ENCODE assay signal across 8 mouse cellular contexts in genomic region chr8:90794990-90795861, GRCm38 (mm10). TPM values are rescaled to one million over a fixed set of nuclear protein-coding genes. Genes with fewer than 3 reads are reported as not detected.
A peak's percentile ranks its signal among the peaks of the same experiment; 100 is the strongest.
DNase-seq lines count a peak whose midpoint lies in the region; ATAC-seq lines count a peak whose summit lies in the region.

No protein-coding gene starts in this region.

- H3K27ac ChIP-seq in embryonic facial prominence, embryonic 14.5 days (replicated peaks; ENCODE audit: low read depth, low read length), result no peak overlapping the region
- no peak overlapping the region for H3K27ac ChIP-seq in heart, embryonic 15.5 days
- H3K27ac ChIP-seq in neural tube, embryonic 14.5 days (ENCODE audit: low read depth, low read length), result no peak overlapping the region

- peak; percentile 74; the same call in 1 of the 2 replicates for ATAC-seq in embryonic facial prominence, embryonic 14.5 days (ENCODE audit: low read depth)
- ATAC-seq in heart, embryonic 15.5 days (replicated peaks; ENCODE audit: insufficient number of reproducible peaks, insufficient read depth, low FRiP score, low read depth), result peak; percentile 27; the same call in 1 of the 2 replicates
- ATAC-seq in neural tube, embryonic 14.5 days (ENCODE audit: low read depth), result peak; percentile 51; the same call in 1 of the 2 replicates

- WGBS in embryonic facial prominence, embryonic 14.5 days, result 3% methylated on average over 12 of the region's 12 CpGs
- 7% methylated on average over 12 of the region's 12 CpGs for WGBS in heart, embryonic 15.5 days
- WGBS in neural tube, embryonic 14.5 days, result 12% methylated on average over 12 of the region's 12 CpGs

- H3K4me1 ChIP-seq in embryonic facial prominence, embryonic 14.5 days (ENCODE audit: control insufficient read depth, insufficient read depth, low read length), result peaks cover 7% of the 10 kb centered on the region; the same call in 1 of the 2 replicates
- H3K4me1 ChIP-seq in heart, embryonic 15.5 days (replicated peaks), result peaks cover 12% of the 10 kb centered on the region
- 0 out of 2 replicates have a peak, but pooled peaks cover 3% of the 10 kb centered on the region for H3K4me1 ChIP-seq in neural tube, embryonic 14.5 days (ENCODE audit: control insufficient read depth, insufficient read depth, low read length)

- H3K9ac ChIP-seq in embryonic facial prominence, embryonic 14.5 days (ENCODE audit: low read depth, low read length), result no peak overlapping the region
- no peak overlapping the region for H3K9ac ChIP-seq in heart, embryonic 15.5 days
- H3K9ac ChIP-seq in neural tube, embryonic 14.5 days (replicated peaks; ENCODE audit: low read depth, low read length), result no peak overlapping the region

- no peaks in the 10 kb centered on the region for H3K9me3 ChIP-seq in embryonic facial prominence, embryonic 14.5 days (ENCODE audit: control insufficient read depth, low read length)
- no peaks in the 10 kb centered on the region for H3K9me3 ChIP-seq in heart, embryonic 15.5 days (replicated peaks)
- H3K9me3 ChIP-seq in neural tube, embryonic 14.5 days (ENCODE audit: control insufficient read depth, low read length), result no peaks in the 10 kb centered on the region

- DNase-seq in CD8-positive naive resting alpha-beta T cell, adult 2 months (ENCODE audit: low read depth in 2 of 2, low spot score in 2 of 2), result peak; percentile 66 to 83
- peak; percentile 10 to 29 for DNase-seq in adrenal gland, postnatal 4 days (ENCODE audit: low spot score in 2 of 2)
- DNase-seq in embryonic facial prominence, embryonic 14.5 days (ENCODE audit: low spot score), result peak; percentile 71
- DNase-seq in kidney, postnatal 14 days, result peak; percentile 84
- DNase-seq in lung, adult 18-20 months, result peak; percentile 70 to 81
- DNase-seq in thymus, postnatal 14 days, result peak; percentile 89

- peak overlapping the region; percentile 22 for H3K4me3 ChIP-seq in embryonic facial prominence, embryonic 14.5 days (ENCODE audit: low read depth, low read length)
- H3K4me3 ChIP-seq in heart, embryonic 15.5 days, result peak overlapping the region; percentile 31
- no peak overlapping the region for H3K4me3 ChIP-seq in neural tube, embryonic 14.5 days (ENCODE audit: low read depth, low read length)

- no peaks in the 10 kb centered on the region for H3K36me3 ChIP-seq in embryonic facial prominence, embryonic 14.5 days (ENCODE audit: control insufficient read depth, insufficient read depth, low read length)
- H3K36me3 ChIP-seq in heart, embryonic 15.5 days, result no peaks in the 10 kb centered on the region
- H3K36me3 ChIP-seq in neural tube, embryonic 14.5 days (ENCODE audit: control insufficient read depth, insufficient read depth, low read length), result no peaks in the 10 kb centered on the region

- peak overlapping the region; percentile 43 for H3K4me2 ChIP-seq in embryonic facial prominence, embryonic 14.5 days (ENCODE audit: low read depth, low read length)
- H3K4me2 ChIP-seq in heart, embryonic 15.5 days, result peak overlapping the region; percentile 47
- peak overlapping the region; percentile 25; the same call in 1 of the 2 replicates for H3K4me2 ChIP-seq in neural tube, embryonic 14.5 days (ENCODE audit: low read depth, low read length)

- H3K27me3 ChIP-seq in embryonic facial prominence, embryonic 14.5 days (replicated peaks; ENCODE audit: control insufficient read depth, insufficient read depth, low read length), result no peaks in the 10 kb centered on the region
- no peaks in the 10 kb centered on the region for H3K27me3 ChIP-seq in heart, embryonic 15.5 days
- H3K27me3 ChIP-seq in neural tube, embryonic 14.5 days (ENCODE audit: control insufficient read depth, insufficient read depth, low read length), result no peaks in the 10 kb centered on the region

RNA-seq across cellular contexts. Expression of gene Gm19935, which starts 22.0 kb away (rescaled TPM):
- total RNA-seq in adrenal gland, postnatal 4 days (2021), result not detected
- 1.8 TPM in 1 of 2 replicates, not detected in the other for polyA plus RNA-seq in embryonic facial prominence, embryonic 14.5 days (2014; fragmentation: Nextera tagmentation; extraction: Ambion mirVana)
- 0.14 TPM in 1 of 2 replicates, not detected in the other for polyA plus RNA-seq in heart, embryonic 15.5 days (2015; fragmentation: Nextera tagmentation; extraction: Ambion mirVana)
- 2.2 and 3.3 TPM in 2 replicates for polyA plus RNA-seq in neural tube, embryonic 14.5 days (2014; fragmentation: Nextera tagmentation; extraction: Ambion mirVana)

RNA-seq across cellular contexts. Expression of gene Chd9, which starts 32.9 kb away (rescaled TPM):
- total RNA-seq in adrenal gland, postnatal 4 days (2021), result 10 to 100 TPM; 65.3 to 83.3 TPM
- 114 and 123 TPM in 2 replicates for polyA plus RNA-seq in embryonic facial prominence, embryonic 14.5 days (2014; fragmentation: Nextera tagmentation; extraction: Ambion mirVana)
- 43.9 and 61.7 TPM in 2 replicates for polyA plus RNA-seq in heart, embryonic 15.5 days (2015; fragmentation: Nextera tagmentation; extraction: Ambion mirVana)
- 97.4 and 112 TPM in 2 replicates for polyA plus RNA-seq in neural tube, embryonic 14.5 days (2014; fragmentation: Nextera tagmentation; extraction: Ambion mirVana)

Comparison
In these comparisons a context has a peak if more than half of its experiments do, and no peak if none do; other contexts are left out.
1. DNase-seq: peak in every context shown above with its lines; median percentile 89 in thymus, postnatal 14 days; 84 in kidney, postnatal 14 days; 76 in lung, adult 18-20 months; 74 in CD8-positive naive resting alpha-beta T cell, adult 2 months; 71 in embryonic facial prominence, embryonic 14.5 days; 20 in adrenal gland, postnatal 4 days.